Mouse (Mus musculus): ENCODE data around the gene Uvrag.

Uvrag gene

DNA sequence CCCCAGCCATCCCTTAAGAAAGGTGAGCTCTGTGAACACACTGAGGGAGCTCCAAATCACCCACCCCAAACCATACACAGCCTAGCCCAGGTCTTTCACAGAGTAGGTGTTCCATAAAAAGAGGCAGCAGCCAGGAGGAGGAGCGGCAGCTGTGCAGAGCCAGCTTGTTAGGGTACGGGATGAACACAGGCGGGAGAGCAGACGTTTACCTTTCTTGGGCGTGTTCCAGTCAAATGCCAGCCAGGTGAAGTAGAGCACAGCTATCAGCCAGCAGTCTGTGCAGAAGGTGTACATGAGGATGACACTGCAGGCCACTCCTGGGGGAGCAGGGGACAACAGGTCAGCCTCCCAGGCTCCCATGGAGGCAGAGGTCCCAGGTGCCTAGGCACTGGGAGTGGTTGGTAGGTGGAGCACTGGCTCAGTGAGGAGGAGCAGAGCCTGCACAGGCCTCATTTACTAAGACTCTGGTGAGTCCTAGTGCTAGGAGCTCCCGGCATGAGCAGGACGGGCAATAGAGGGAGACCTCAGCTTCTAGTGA, 24.0 kb upstream of the Uvrag start:
- no peak for DNase-seq

DNA sequence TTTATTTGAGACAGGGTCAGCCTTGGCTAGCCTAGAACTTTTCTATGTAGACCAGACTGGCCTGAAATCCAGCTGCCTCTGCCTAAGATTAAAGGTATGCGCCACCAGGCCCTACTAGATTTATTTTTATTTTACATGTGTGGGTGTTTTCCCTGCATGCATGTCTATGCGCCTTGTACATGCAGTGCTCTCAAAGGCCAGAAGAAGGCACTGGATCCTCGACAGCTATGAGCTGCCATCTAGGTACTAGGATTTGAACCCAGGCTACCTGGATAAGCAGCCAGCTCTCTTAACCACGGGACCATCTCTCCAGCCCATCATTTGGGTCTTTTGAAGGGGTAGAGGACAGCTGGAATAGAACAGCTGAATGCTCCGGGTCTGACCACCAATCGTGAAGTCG, 21.5 kb upstream of the Uvrag start:
- no peak for DNase-seq

DNA sequence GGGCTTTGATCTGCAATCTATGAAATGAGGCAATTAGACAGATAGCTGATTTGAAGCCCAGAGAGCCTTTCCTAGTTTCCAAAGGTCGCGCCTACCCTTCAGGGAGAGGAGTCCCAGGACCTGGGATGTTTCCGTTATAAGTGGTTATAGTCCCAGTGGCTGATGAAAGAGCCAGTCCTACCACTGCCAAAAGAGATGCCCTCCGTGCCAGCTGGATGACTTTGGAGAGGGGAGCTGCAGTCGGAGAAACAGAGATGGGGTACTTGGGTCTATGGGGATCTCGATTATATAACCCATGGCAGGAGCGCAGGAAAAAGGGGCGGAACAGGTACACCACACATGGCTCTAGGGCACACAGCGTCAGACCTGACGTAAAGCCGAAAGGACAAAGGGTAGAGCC, 21.0 kb upstream of the Uvrag start:
- DNase-seq, result no peak

DNA sequence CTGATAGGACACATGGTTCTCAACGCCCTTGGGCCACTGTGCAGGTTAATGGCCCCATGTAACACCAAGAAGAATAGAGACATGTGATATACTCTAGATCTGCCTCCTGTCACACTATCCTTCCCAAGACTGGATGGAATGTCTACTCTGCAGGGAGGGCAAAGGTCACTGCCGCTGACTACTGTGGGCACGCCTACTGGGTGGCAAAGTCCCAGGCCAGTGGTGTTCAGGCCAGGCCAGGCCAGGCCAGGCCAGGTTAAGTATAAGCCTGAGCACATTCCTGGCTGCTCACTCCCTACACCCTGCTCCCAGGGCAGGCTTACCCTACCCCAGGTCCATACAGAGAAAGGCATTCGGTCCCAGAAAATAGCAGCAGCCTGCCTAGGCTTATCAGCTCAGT, 20.6 kb upstream of the Uvrag start:
- no peak for DNase-seq

DNA sequence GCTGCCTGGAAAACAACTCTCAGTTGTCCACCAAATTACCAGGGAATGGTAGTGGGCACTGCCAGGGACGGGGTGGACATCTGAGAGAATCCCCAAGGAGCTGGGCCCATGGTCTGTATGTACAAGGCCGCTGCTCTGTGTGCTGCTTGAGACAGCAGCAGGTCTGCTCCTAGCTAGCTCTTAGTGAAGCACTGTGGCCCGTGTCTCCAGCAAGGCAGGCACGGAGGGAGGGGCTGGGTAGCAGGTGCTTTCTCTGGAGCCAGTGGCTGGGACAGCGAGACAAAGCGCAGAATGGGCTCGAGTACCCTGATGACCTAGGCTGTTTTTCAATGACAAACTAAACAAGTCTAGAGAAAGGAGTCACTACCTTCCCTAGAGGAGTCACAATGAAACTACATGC, 20.1 kb upstream of the Uvrag start:
- DNase-seq, result no peak

DNA sequence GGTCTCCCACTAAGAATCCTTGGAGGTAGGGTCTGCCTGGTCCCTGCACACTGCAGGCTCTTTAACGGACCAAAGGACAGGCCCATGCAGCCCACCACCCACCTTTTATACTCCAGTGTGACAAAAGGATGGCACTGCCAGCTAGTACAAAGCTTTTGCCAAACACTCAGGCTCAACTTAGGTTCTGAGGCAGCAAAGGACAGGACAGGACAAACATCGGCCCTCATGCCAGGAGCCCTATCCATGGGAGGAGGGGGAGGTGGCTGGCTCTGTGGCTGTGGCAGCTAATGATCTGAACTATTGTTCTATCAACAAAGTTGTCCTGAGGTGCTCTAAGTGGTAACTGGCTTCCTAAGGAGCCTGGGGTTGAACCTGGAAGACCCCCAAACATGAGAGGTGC, 18.5 kb upstream of the Uvrag start:
- DNase-seq, result no peak

DNA sequence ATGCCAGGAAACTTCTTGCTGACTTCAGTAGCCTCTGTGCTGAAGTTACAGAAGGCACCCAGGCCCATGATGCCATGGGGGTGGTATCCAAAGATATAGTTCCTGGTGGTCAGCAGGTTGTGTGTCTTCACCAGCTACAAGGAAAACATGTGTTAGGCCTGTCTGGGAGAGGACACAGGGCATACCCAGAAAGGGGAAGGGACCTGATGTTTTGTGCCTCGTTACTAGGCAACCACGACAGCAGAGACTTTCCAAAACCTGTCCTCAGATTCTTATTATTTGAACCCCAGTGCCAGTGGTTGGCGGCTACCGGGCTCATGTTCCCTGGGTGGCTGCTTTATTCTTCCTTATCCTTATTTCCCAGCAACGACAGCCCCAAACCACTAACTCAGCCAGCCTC, 18.0 kb upstream of the Uvrag start:
- no peak for DNase-seq

DNA sequence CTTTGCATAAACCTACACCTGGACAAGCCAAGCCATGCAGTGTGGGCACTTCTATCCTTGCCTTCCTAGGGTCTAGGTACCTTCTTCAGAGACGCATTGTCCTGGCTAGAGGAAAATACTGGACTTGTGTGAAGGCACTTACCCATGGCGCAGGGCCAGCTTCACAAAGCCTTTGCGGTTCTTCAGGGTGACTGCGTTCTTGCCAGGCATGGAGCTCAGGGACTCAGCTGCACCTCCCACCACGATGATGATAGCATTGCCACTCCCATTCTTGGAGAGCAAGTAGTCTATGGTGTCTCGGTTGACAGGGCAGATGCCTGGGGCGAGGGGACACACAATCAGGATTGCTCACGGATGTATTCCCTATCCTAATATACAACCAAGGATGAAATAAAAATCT, 17.1 kb upstream of the Uvrag start:
- no peak for DNase-seq

DNA sequence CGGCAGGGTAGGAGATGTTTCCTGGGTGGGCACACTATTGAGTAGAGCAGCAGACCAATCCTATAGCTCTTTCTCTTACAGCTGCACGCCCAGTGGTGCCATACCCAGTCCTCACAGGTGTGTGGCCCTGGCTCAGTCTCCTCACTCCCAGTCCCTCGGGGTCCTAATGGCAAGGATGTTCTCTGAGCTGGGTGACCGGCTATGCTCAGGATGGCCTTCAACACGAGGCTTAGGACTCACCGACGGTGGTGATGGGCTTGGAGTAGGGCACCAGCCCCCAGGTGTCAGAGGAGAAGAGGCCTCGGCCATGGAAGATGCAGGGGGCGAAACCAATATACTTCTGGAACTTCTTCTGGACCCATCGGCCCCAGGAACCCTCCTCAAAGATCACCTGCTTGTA, 15.8 kb upstream of the Uvrag start:
- no peak for DNase-seq

DNA sequence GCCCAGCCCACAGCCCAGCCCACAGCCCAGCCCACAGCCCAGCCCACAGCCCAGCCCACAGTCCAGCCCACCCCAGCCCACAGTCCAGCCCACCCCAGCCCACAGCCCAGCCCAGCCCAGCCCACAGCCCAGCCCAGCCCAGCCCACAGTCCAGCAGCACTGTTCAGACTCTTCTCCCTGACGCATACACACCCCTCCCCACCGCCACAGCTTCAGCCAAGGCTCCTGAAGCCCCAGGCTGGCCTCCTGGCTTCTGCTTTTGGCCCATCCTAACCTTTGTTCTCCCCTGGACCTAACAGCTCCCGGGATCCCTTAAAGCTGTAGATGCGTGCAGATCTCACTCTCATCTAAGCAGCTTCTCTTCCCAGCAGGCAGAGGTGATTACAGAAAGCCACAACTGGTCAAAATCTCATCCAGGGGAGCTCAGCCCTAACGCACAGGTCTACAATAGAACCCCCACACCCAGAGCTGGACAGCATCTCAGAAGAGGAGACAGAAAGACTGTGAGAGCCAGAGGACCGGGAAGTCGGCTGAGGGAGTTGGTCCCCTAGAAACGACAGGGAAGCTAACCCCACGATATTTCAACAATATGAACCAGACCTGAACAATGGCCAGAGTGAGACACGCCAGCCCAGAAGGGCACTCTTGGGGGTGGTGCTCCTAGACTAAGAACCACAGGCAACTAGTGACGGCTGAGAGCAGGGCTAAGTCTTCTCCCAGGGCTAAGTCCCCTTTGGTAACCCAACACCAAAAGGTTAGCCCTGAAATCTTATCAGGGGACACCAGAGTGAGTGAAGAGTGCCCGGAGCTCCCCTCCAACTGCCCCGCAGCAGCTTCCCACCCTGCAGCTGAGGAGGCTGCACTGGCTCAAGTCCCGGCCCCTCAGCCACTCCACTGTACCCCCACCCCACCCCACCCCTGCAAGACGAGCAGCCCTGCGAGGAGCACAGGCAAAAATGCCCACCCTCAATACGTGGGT, 14.7 kb upstream of the Uvrag start:
- DNase-seq, result no peak

DNA sequence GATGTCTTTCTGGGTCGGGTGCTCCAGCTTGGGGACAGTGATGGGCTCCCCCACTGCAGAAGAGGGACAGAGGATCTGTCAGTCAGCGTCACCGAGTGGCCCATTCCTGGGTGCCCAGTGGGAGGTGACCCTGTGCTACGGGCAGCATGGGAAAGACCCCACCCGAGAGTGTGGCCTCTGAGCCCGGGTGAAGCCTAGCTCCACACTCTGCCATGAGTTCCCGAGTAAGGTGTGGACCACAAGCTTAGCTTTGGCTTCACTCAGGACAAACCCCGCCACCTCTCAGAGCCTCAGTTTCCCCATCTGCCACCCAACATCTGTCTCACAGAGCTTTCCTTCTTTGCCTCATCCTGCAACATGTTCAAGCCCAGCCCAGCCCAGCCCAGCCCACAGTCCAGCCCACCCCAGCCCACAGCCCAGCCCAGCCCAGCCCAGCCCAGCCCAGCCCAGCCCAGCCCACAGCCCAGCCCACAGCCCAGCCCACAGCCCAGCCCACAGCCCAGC, 13.8 kb upstream of the Uvrag start:
- DNase-seq, result no peak

DNA sequence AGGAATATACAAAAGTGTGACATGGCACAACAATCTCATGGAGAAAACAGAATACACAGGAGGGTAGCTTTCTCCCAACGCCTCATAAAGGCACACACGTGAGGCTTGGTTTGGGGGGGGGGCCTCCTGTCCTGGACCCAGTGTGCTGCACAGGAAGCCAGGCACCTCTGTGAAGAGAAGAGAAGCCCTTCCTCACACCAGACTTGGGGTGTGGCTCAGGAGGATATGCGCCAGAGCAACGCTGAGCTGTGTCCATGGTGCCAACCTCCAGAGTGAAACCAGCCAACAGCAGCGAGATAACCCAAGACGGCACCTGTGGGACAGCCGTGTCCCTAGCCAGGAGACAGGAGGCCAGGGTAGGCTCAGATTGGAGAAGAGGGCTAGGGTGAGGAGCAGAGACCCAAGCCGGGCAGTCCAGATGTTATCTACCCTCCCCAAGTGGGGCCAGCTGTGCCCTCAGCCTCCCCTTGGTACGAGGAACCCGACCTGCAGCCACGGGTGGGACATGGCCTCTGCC, 12.8 kb upstream of the Uvrag start:
- DNase-seq, result no peak

DNA sequence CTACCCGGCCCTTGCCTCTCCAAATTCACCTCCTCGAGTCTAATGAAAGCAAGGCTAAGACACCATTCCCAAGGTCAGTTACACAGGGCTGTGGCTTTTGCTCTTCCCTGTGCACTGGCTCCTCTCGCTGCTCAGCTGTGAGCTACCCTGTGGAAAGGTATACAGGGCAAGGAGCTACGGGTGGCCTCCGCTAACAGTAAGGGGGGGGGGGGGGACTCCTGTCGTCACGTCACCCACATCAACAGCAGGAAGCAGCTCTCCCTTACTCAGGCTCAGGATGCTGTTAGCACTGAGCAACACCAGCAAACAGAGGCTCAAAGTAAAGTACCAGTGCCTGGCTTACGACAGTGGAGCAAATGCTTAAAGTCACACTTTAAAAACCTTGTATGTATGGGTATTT, 11.8 kb upstream of the Uvrag start:
- no peak for DNase-seq

DNA sequence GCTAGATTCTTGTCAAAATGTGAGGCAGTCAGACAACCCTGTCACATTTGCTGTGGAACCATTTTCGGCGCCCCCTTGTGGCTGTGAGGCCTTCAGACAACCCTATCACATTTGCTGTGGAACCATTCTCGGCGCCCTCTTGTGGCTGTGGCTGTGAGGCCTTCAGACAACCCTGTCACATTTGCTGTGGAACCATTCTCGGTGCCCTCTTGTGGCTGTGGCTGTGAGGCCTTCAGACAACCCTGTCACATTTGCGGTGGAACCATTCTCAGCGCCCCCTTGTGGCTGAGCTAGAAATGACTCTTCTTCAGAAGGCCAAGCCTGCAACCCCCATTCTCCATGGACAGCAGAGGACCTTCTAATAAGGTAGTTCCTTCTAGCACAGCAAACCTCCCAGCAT, 10.4 kb upstream of the Uvrag start:
- DNase-seq, result peak; percentile 92 to 95

DNA sequence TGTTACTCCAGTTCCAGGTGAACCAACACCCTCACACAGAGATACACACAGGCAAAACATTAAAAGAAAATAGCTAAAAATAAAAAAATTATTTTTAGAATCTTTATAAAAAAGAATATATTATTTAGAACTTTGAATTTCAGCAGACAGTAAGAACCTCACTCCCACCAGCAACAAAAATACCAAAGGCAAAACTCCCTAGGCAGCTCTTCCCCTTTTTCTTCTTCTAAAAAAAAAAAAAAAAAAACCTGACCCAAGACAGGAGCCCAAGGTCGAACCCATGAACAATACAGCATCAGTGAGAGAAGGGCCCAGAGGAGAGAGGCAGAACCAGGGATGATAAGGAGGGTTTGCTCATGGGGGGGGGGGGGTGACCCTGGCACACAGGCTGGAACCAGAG, 8.1 kb upstream of the Uvrag start:
- DNase-seq, result no peak

DNA sequence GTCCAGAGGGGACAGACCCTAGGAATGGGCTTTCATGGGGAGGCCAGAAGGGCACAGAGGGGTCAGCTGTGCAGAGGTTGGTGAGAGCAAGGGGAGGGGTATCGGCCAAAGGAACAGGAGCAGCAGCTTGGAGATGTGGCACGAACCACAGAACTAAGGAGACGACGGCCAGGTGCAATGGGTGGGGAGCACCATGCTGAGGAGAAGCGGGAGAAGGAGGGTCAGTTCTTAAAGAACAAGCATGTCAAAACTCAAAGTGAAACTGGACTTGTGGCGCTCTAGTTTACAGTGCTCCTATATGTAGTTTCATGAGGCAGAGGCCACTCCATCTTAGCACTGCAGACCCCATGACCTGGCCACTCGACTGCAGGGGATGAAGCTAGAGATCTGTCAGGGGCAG, 6.6 kb upstream of the Uvrag start:
- DNase-seq, result no peak

DNA sequence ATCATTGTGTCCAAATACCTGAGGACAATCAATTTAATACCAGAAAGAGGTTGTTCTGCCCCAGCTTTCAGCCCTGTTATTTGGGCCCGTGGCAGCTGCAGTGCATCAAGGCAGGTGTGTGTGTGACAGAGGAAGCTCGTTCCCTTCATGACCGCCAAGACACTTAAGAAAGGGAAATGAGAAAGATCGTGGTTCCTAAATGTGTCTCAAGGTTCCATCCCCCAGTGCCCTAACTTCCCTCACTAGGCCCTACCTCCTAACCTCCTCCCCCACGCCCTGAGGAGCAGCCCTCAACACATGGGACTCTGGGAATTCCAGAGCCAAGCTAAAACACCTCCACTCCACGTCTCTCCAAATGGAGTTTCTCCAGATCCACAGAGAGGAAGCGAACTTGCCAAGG, 6.0 kb upstream of the Uvrag start:
- peak in 1 of 2 experiments; percentile 42 for DNase-seq

DNA sequence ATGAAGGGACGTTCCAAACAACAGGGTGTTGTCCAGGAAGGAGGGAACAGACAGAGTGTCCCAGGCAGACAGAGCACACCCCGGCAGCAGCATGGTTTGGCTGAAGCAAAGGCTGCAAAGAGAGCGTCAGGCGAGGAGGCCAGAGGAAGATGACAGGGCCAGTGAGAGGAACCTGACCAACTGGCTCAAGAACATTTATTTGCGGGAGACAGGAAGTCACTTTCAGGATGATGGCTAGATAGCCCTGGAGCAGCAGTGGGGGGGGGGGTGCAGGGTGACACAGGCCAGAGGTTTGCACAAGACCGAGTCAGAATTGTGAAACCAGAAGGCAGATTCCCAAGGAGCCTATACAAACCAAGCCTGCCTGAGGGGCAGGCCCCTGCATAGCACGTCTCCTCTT, 5.1 kb upstream of the Uvrag start:
- DNase-seq, result no peak

DNA sequence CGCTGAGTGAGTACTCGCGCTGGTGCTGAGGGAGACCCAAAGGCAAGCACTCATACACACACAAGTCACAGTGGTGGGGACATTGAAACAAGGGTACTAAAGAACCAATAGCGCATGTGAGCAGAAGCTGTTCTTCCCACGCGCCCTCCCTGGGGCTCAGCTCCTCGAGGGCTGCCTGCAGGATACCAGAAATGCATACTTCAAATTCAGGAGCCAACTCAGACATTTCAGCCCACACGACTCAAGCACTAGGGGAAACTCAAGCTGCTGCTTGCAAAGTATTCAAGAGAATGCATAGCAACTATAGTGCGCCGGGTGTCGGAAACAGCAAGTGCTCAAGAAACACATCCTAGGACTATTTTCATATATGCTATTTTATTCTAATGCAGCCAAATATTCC, 3.7 kb upstream of the Uvrag start:
- DNase-seq, result no peak

DNA sequence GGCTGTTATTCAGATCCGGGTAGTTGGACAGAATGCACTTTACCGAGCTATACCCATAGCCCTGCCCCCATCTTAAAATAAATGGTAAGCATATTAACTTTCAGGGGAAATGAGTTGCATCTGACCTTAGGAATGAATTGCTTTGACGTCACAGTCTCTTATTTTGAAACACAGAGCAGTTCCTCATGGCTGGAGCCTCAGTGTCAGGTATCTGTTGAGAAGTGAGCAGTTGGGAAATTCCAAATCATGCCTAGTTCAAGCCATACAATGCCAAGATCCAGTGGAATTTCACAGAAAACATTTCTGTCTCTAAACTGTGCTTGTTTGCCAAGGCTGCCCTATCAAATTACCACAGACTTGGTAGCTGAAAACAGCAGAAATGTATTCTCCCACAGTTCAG, 2.3 kb upstream of the Uvrag start:
- DNase-seq, result no peak

DNA sequence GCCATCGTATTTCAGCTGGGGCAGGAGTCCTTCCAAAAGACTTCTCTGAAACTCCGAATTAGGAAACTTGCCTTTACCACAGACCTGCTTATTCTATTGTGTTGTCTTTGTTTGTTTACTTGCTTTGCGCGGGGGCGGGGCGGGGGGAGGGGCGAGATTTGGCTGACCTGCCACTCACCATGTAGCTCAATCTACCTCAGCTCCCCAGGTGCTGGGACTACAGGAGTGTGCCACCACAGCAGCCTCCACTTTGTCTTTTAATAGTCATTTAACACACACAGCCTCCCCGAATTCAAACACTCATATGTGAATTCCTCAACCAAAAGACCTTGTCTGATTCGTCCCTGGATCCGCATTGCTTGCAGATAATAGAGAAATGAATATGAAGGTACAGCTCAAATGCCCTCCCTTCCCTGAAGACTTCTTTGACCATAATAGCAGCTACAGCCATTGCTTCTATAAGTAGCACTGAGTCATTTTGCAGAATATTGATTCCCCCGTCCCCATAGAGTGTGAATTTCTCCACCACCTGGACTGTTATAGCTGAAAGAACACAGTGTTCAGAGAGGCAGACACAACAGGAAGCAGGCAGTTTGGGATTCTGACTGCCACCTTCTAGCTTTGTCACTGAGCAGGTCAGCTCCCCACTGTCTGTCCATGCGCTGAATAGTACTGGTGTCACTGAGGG, 1.1 kb upstream of the Uvrag start:
- DNase-seq, result no peak

DNA sequence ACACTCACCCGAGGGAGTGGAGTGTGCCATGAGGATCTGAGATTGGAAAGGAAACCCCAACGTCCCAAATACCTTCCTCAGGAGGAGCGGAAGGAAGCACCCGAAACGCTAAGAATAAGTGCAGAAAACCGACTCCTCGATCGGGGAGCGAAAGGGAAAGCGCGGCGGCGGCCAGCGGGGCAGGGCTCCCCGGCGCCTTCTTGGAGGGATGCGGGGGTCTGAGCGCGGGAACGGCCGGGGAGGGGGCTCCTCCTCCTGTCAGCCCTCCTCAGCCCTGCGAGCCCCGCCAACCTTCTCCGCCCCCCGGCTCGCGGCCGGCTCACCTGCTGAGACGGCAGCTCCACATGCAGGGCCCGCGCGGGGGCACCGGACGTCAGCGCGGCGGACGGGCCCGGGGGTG, 430 bp downstream of the Uvrag start:
- no peak for DNase-seq

DNA sequence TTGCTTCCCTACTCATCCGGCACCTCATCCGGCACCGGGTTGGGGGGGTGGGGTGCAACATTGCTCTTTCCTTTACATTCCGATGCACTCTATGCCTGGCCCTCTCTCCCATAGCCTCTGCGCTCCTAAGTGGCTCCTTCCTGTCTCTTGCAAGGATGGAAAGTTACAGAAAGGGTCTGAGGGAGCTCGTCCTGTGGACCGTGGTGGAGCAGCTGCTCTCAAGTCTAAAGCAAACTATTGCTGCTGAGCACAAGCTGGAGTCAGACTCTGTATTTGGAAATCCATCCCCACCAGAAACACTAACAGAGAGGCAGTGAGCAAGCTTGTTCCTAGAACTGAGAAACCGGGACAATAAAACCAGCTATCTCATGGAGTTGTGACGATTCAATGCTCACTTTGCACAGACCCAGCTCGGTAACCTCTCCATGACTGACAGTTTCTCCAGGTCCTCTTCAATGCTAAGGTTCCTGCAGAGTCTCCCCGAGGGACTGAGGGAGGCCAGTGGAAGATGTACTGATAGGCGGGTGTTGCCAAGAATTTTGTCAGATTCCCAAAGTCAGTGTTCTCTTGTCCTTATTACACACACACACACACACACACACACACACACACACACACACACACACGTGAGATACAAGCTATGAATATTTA, 975 bp downstream of the Uvrag start:
- DNase-seq, result peak in 1 of 2 experiments; percentile 33
